Mouse (Mus musculus): Measurements from ENCODE around the gene Rab40c.

Rab40c gene

GRCm38 (mm10) chr17:25919786-25920642 is 487 bp upstream of the Rab40c start:
- ChIA-PET CTCF (interaction anchor here in 2 of 4 experiments (0.8 to 1.9 kb wide), 5 partner anchors 26 to 170 kb away, joined by 3 to 8 read pairs (median 4); partner anchors contain the start of gene Decr2 (in 1 of the 2)), POLR2A (interaction anchor here in 3 of 4 experiments (0.6 to 2.0 kb wide), 39 partner anchors 8 to 1233 kb away, joined by 3 to 16 read pairs (median 3); partner anchors contain the start of genes Stub1 (in 2 of the 3), Axin1 (in 1 of the 3), Jmjd8 (in 1 of the 3) and Mcrip2 (in 1 of the 3))

GRCm38 (mm10) chr17:25918037-25918750 is 1.3 kb downstream of the Rab40c start:
- CTCF ChIA-PET = interaction anchor here in 2 of 4 experiments (0.7 to 1.3 kb wide), 2 partner anchors 24 to 56 kb away, joined by 3 read pairs; no protein-coding TSS in a partner anchor
- POLR2A ChIA-PET = interaction anchor here in 3 of 4 experiments (0.8 to 1.7 kb wide), 11 partner anchors 11 to 89 kb away, joined by 3 to 6 read pairs (median 3); partner anchors contain the start of gene Mcrip2 (in 1 of the 3)

GRCm38 (mm10) chr17:25916931-25917647 is 2.4 kb downstream of the Rab40c start:
- ChIA-PET CTCF (interaction anchor here in 2 of 4 experiments (0.8 to 1.3 kb wide), 2 partner anchors 23 kb away, joined by 3 read pairs; no protein-coding TSS in a partner anchor), POLR2A (interaction anchor here in 2 of 4 experiments (0.6 to 1.3 kb wide), 5 partner anchors 17 to 352 kb away, joined by 3 to 4 read pairs (median 3); no protein-coding TSS in a partner anchor)

GRCm38 (mm10) chr17:25914295-25914694 is 5.2 kb downstream of the Rab40c start:
- CTCF ChIA-PET = no interaction called here
- POLR2A ChIA-PET = interaction anchor here in 2 of 4 experiments (0.9 to 1.2 kb wide), 3 partner anchors 11 to 29 kb away, joined by 3 read pairs; no protein-coding TSS in a partner anchor

GRCm38 (mm10) chr17:25913877-25914275 is 5.7 kb downstream of the Rab40c start:
- ChIA-PET POLR2A (interaction anchor here in 1 of 4 experiments (1.4 kb wide), 1 partner anchor 20 kb away, joined by 3 read pairs; no protein-coding TSS in a partner anchor), CTCF (no interaction called here)

- ChIA-PET POLR2A (interaction anchor here in 1 of 4 experiments (1.4 kb wide), 1 partner anchor 19 kb away, joined by 3 read pairs; no protein-coding TSS in a partner anchor), CTCF (interaction anchor here in 1 of 4 experiments (0.6 kb wide), 1 partner anchor 96 kb away, joined by 4 read pairs; no protein-coding TSS in a partner anchor)
These were observed 6.2 kb downstream of the Rab40c start for GRCm38 (mm10) chr17:25913186-25913876.

- CTCF ChIA-PET = no interaction called here
- POLR2A ChIA-PET = interaction anchor here in 2 of 4 experiments (0.6 to 1.3 kb wide), 2 partner anchors 8 to 346 kb away, joined by 3 read pairs; no protein-coding TSS in a partner anchor
These were observed 7.7 kb downstream of the Rab40c start for GRCm38 (mm10) chr17:25911816-25912215.

- POLR2A ChIA-PET = interaction anchor here in 1 of 4 experiments (0.8 kb wide), 1 partner anchor 16 kb away, joined by 3 read pairs; no protein-coding TSS in a partner anchor
- CTCF ChIA-PET = interaction anchor here in 2 of 4 experiments (1.6 to 3.1 kb wide), 2 partner anchors 14 kb away, joined by 4 to 13 read pairs; no protein-coding TSS in a partner anchor
These were observed 11.9 kb downstream of the Rab40c start for GRCm38 (mm10) chr17:25907640-25908039.

- ChIA-PET CTCF (interaction anchor here (0.6 to 1.3 kb wide), 10 partner anchors 9 to 350 kb away, joined by 3 to 5 read pairs (median 3); partner anchors contain the start of gene Luc7l (in 1 of the 4)), POLR2A (interaction anchor here in 3 of 4 experiments (0.6 to 1.5 kb wide), 5 partner anchors 12 to 330 kb away, joined by 3 read pairs; no protein-coding TSS in a partner anchor)
These were observed 16.5 kb downstream of the Rab40c start for GRCm38 (mm10) chr17:25903061-25903460.

- ChIA-PET CTCF (interaction anchor here (0.6 to 1.1 kb wide), 5 partner anchors 19 to 95 kb away, joined by 3 to 5 read pairs (median 3); partner anchors contain the start of gene Stub1 (in 1 of the 4)), POLR2A (interaction anchor here in 2 of 4 experiments (1.0 to 1.2 kb wide), 2 partner anchors 10 to 16 kb away, joined by 3 read pairs; no protein-coding TSS in a partner anchor)
These were observed 19.3 kb downstream of the Rab40c start for GRCm38 (mm10) chr17:25900193-25900592.

GRCm38 (mm10) chr17:25895891-25896290 is 23.6 kb downstream of the Rab40c start:
- POLR2A ChIA-PET = interaction anchor here (0.6 to 4.2 kb wide), 19 partner anchors 9 to 639 kb away, joined by 3 to 24 read pairs (median 4); partner anchors contain the start of genes Fam234a (in 1 of the 4), Luc7l (in 1 of the 4), Mcrip2 (in 1 of the 4) and Mettl26 (in 1 of the 4)

GRCm38 (mm10) chr17:25895415-25895814 is 24.1 kb downstream of the Rab40c start:
- CTCF ChIA-PET = interaction anchor here (0.5 to 4.5 kb wide), 13 partner anchors 12 to 337 kb away, joined by 3 to 54 read pairs (median 8); partner anchors contain the start of genes Wfikkn1 (in 2 of the 4), Decr2 (in 1 of the 4) and Mcrip2 (in 1 of the 4)
- POLR2A ChIA-PET = interaction anchor here (0.6 to 4.2 kb wide), 17 partner anchors 9 to 639 kb away, joined by 3 to 24 read pairs (median 4); partner anchors contain the start of genes Fam234a (in 1 of the 4), Luc7l (in 1 of the 4), Mcrip2 (in 1 of the 4) and Mettl26 (in 1 of the 4)

More at GRCm38 (mm10) chr17:25895891-25896290, 23.6 kb downstream of the Rab40c start:
- CTCF ChIA-PET = interaction anchor here (0.5 to 4.5 kb wide), 16 partner anchors 9 to 337 kb away, joined by 3 to 54 read pairs (median 4); partner anchors contain the start of genes Wfikkn1 (in 2 of the 4), Decr2 (in 1 of the 4) and Mcrip2 (in 1 of the 4)

GRCm38 (mm10) chr17:25893975-25894617 is 25.4 kb downstream of the Rab40c start:
- POLR2A ChIA-PET = interaction anchor here in 3 of 4 experiments (0.5 to 4.2 kb wide), 23 partner anchors 10 to 624 kb away, joined by 3 to 24 read pairs (median 3); partner anchors contain the start of genes Mcrip2 (in 2 of the 3), Wdr90 (in 1 of the 3) and Wfikkn1 (in 1 of the 3)
- CTCF ChIA-PET = interaction anchor here (0.5 to 4.5 kb wide), 64 partner anchors 8 to 1211 kb away, joined by 3 to 54 read pairs (median 4); partner anchors contain the start of genes Decr2 (in 2 of the 4), Mettl26 (in 2 of the 4), Wfikkn1 (in 2 of the 4) and Capn15 (in 1 of the 4)

GRCm38 (mm10) chr17:25888837-25889236 is 30.7 kb downstream of the Rab40c start:
- POLR2A ChIA-PET = interaction anchor here in 3 of 4 experiments (0.6 to 2.5 kb wide), 5 partner anchors 11 to 56 kb away, joined by 3 to 6 read pairs (median 3); partner anchors contain the start of genes Stub1 (in 2 of the 3) and Rhbdl1 (in 1 of the 3)
- CTCF ChIA-PET = interaction anchor here in 2 of 4 experiments (0.6 to 3.1 kb wide), 2 partner anchors 10 to 56 kb away, joined by 3 to 16 read pairs; partner anchors contain the start of gene Stub1 (in 1 of the 2)

GRCm38 (mm10) chr17:25887467-25887866 is 32.1 kb downstream of the Rab40c start:
- POLR2A ChIA-PET = interaction anchor here in 1 of 4 experiments (1.4 to 1.7 kb wide), 2 partner anchors 9 to 33 kb away, joined by 4 to 5 read pairs; no protein-coding TSS in a partner anchor
- CTCF ChIA-PET = interaction anchor here in 3 of 4 experiments (0.7 to 9.0 kb wide), 3 partner anchors 8 to 344 kb away, joined by 4 to 54 read pairs (median 4); no protein-coding TSS in a partner anchor

Data from embryonic stem cell, embryonic (primary cell).